Mouse (Mus musculus) right cerebral cortex, postnatal 14 days (tissue): ENCODE results near the gene Exoc6b.

Experiments
- DNase-seq: peaks from one replicate; pipeline ENCODE4 v3.0.0; 2022

Gene Exoc6b

DNA sequence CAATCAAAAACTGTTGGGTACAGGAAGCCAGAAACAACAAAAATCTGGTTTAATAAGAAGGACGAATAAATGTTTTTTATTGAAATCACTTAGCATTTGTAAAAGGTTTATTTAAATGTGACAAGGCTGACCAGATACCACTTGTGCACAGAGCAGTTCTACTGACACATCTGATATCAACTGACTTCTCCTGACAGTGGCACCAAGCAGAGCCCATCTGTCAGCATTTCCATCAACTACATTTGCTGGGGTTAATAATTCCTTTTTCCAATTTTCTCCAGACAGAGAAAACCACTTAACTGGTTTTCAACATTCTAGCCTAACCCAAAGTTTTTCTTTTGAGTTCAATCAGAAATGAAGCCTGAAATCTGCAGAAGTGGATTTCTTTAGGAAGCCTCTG, 100.8 kb downstream of the Exoc6b start:
- DNase-seq = no peak

DNA sequence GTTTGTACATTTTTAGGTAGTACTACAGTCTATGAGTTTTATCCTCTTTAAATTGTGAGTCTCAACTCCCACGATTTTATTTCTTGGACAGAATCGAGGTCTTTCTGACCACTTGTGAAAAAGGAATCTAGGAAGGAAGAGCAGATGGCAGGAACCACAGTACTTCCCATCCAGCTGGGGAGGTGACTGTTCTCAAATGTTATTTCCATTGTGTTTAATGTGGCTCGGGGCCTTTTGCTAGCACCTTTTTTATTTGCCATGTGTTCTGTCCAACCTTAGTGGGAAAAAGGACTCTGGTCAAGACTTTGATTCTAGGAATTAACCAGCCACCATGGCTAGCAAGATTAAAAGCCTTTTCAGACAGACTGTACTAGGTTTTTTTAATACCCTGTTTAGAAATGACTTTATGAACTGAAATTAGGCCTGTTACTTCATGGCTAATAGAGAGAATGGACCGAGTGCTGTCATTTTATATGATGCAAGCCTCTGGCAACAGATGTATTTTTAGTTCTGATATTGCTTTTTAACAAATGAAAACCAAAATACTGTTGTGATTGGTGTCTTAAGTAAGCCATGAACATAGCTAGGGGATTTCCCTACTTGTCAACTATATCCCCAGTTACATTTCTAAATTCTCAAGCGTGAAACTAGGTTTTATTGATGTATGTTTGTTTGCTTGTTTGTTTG, 104.4 kb downstream of the Exoc6b start:
- no peak for DNase-seq

DNA sequence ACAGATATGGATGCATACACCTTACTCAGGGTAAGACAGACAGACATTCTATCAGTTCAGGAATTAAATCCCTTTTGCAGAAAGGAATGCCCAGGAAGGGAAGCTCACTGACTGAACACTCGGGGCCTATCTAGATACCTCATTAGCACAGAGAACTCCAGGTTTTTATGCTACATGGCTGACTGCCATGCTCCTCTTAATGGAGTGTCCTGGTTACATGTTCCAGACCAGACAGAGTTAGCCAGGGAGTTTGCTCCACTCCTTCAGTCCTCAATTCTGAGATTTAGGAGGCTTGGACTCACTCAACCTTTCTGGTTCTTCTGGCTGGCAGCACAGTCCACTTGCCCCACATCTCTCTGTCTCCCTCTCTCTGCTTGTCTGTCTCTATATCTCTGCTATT, 106.3 kb downstream of the Exoc6b start:
- no peak for DNase-seq

DNA sequence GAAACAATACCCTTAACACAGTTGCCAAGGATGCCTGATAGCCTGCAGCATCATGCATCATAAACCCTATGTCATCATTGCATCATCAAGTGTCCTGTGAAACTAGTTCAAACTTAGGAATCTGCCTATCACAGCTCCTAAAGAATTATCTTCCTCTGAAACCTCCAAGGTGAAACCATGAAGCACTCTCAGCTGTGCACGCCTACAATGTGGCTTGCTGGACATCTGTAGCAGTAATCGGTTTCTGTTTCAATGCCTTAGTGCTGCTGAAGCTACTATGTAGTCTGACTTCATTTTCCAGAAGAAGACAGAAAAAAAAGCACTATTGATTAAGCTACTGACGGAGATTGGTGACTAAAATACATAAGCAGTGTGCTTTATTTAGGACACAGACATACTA, 107.5 kb downstream of the Exoc6b start:
- no peak for DNase-seq

DNA sequence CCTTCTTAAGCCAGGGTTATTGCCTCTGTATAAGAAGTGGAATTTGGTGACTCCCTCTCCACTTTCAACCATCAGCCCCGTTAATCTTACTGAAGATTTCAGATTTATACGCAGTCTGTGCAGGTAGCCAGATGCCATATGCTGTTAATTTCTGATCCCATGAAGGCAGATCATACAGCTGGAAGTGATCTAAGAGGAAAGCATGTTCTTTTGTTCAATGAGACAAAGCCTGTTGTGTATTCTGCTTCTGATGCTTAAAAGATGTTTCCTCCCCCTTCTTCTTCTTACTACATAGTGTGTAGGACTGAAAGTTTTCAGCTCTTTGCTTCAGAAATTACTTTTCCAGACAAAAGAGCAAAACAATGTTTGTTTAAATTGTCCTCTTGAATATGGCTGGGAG, 109.8 kb downstream of the Exoc6b start:
- no peak for DNase-seq

DNA sequence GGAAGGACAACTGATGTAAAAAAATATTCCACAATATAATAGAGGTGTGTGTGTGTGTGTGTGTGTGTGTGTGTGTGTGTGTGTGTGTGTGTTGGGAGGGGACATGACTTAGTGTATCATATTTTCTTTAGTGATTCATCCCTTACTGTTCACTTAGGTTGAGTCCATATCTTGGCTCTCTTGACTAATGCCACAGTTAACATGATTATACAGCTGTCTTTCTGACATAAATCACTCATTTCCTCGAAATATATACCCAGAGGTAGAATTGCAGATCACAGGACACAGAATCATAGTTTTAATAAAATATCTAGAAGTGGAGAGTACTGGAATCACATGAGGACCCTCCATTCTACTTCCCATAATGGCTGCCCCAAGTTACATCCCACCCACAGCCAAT, 117.7 kb downstream of the Exoc6b start:
- DNase-seq = no peak

DNA sequence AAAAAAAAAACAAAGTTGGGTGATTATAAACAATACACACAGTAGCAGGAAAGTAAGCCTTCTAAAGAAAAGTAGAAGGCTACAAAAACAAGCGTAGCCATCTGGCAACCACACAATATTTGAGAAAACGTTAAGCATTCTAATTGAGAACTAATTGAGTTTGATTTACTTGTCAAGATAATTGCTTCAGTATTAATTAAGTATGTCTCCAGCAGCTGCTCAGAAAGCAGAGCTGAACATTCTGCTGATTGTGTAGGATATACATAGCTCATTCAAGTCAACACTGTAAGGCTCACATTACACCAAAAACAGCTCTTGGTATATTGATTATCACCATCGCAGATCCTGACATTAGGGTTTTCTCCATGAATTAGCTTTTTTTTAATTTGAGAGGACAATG, 122.7 kb downstream of the Exoc6b start:
- no peak for DNase-seq

DNA sequence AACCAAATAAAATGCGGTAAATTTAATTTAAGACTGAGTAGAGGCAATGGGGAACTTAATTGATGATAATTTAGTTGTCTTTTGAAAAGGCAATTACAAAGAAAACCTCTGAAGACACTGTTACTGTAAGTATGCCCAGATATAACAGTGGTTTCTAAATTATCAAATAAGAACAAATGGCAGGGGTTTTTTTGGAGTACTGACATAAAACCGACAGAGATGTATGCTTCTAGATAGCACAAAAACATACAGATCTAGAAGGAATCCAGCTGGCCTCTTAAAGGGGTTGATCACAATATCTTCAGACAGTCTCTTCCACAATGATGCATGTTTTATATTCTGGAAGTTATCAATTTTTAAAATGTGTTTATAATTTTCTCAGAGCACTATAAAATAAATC, 123.2 kb downstream of the Exoc6b start:
- DNase-seq = no peak

DNA sequence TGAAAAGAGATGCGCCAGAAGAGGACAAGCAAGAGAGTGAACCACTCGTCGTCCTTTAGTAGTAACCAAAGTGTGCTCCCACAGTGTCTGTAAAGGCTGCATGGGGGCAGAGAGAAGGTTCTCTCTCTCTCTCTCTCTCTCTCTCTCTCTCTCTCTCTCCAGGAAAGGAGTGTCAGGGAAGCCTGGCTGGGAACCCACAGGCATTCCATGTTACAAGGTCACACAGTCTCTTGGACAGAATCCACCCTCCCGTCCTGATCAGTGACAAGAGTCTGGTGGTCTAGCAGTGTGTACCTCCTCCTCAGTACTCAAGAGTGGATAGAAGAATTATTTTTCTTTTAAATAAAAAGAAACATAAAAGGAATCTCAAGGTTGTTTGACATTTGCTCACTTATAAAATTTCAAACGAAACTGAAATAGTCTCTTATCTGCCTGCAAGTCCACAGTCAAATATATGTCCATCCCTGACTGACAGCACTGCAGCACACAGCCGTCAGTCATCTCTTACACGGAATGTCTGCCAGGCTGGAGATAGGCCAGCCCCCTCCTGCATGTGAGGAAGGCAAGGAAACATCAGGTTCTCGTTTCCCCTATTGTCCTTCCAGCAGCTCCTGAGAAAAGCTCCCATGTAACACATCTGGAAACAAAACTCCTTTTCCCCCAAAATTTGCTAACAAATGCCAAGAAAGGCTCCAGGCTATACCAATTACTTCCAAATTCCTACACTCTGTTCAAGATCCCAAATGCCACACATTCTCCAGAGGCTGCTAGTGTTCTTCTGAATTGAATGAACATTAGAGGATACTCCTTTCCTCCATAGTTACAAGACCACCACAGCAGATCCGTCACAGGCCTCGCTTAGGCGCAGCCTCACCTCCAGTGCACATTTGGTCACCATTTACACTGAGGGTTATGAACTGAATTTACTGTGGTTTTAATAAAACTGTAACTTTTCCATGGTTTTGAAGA, 136.1 kb downstream of the Exoc6b start:
- DNase-seq = no peak

DNA sequence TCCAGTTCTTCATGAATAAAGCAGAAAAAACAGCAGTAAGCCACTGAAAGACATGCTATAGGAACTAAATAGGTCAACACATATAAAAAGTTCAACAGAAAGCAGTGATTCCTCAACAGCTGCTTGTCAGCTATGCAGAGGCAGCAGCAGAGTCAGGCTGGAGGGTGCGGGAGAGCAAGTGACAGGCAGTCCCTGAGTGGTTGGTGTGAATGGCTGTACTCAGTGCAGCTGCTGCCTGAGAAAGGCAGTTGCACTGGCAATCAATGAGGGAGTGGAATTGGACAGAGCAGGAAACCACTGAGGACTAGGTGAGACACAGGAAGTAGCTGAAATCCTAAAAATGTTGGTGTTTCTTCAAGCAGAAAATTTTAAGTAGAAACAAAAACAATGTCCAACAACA, 138.3 kb downstream of the Exoc6b start:
- DNase-seq = no peak

DNA sequence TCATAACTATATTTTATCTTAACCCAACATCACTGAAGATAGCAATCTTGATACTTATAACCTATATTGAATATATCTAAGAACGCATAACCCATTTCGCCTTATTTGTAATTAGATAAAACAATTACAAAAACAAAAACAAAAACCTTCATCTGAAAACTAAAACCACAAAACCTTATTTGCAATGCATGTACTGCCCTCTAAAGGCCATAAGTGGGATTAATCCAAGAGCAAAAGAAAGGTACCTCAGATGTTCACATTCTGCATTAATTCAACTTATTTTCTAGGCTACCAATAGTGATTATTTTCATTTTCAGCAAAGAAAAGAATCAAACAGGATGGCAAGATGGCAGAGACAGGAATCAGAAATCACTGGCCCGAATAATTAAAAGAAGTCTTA, 143.2 kb downstream of the Exoc6b start:
- no peak for DNase-seq

DNA sequence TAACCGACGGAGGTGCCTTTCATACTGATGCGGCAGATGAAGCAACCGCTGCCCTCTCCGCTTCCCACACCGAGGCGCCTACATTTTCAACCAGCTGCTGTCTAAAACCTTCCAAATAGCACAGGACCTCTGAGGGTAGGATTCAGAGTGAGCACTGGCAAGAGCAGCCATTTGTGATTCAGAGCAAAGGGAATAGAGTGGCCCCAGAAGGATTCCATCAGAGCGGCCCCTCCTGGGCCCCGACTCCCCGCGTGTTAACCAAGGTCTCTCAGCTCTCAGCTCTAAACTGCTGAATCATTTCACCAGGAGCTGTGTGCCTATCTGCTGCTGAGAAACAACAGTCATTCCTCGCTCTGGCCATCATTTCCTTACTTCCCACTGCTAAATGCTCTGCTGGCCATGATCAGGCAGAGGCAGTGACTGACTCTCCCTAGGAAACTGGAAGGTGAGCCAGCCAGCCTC, 145.5 kb downstream of the Exoc6b start:
- no peak for DNase-seq

DNA sequence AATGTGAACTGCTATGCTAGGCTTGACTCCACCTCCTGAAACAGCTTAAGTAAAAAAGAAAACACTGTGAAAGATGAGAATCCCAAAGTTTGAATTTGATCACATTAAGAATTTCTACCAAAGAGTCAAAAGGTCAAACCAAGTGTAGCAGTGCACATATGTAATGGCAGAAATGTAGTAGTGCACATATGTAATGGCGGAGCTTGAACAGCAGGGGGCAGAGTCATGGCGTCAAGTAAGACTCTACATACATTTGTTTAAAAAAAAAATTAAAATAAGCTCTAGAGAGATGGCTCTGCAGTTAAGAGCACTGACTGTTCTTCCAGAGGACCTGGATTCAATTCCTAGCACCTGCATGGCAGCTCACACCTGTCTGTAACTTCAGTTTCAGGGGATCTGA, 153.0 kb downstream of the Exoc6b start:
- peak; percentile 13 for DNase-seq

DNA sequence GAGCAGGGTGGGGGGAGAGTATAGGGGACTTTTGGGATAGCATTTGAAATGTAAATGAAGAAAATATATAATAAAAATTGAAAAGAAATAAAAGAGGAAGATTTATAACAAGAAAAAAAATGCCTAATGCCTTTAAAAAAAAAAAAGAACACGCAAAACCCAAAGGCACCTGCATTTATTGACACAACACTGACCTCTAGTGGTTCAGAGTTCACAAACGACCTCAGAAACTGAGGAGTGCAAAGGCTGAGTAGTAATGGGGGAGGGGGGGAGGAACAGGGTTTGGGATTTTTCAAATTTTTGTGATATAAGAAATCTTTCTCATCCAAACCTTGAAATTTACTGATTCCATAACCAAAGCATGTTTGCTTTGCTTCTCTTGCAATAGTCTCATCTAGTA, 156.9 kb downstream of the Exoc6b start:
- DNase-seq = no peak

DNA sequence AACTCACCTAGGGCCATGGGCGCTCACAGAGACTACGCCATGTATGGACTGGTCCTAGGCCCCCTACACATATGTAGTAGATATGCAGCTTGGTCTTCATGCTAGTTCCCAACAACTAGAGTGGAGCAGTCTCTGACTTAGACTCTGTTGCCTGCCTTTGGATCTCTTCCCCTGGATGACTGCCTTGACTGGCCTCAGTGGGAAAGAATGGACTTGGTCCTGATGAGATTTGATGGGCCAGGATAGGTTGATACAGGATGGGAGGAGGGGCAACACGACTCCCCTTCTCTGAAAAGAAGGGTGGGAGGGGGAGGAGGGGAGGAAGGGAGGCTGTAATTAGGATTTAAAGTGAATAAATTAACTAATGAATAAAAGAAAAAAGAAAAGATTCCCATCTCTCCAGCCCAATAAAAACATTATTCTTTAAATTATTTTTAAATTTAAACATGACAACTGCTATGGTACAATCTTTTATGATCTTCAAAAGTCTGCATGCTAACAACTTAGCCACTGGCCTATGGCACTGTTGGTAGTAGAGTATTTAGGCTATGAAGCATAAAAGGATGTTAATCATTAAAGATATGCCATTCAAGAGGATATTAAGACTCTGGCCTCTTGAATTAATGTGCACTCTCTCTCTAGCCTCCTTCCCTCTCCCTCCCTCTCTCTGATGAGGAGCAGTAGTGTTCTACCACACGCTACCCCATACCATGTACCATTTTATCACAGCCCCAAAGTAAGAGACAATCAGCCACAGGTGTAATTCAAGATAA, 170.1 kb downstream of the Exoc6b start:
- no peak for DNase-seq

DNA sequence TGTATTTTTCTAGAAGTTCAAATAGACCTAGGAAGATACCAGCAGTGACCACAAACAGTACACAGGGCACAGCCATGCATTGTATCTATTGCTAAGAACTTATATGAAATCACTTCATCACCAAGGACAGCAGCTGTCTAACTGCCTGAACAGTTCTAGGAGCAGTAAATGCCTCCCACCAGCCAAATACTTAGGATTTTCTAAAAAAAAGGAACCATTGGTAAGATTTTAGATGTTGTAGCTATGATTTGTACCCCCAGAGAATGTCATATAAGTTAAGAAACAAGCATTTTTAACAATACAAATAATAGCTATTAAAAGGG, 175.6 kb downstream of the Exoc6b start:
- DNase-seq = no peak

DNA sequence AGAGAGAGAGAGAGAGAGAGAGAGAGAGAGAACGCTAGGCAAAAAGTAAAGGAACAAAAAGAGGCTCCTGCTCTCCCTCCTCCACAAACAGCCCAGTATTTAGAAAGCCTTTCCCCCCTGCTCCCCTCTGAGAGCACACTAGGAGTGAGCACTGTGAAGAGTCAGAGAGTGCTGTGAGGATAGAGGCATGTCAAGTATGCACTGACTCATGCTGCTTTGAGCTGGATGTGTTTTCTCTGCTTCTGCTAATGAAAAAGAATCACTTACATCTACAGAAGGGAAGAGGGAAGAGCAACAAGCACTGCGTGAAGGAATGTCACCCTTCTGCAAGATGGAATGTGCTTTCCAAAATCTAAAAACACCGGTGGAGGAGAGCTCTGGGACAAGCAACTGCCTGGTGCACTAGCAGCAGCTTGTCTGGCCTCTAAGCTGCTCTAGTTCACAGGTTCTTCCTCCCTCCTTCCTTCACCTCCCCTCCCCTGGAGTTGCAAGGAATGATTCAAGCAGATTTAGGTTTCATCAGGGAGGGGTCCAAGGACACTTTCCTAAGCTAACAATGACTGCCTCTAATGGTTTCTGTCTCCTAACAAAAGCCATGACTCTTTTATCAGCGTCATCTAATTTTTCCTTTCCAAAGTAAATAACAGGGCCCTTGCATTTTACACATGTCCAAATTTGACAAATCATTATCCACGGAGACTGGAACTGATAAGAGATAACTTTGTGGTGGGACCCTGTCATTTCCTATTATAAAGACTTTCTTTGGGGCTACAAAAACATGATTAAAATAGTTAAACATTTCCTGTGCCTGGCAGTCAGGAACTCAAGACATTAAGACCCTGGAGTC, 176.2 kb downstream of the Exoc6b start:
- no peak for DNase-seq

DNA sequence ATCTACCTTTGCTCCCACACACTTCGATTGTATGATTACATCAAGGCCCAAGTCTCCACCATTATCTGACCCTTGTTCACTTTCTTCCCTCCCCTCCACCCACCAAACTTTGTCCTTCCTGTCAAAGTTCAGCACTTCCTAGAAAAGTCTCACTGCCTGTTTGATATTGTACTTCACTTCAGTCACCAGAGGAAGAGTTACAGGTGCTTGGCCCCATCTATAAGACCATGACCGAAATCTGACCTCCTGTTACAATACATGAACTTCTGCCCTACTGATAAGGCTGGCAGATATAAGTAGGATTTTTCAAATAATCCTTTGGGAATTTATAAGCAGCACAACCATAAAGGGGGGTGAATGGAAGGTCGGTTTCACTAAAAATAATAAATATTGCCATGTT, 182.8 kb downstream of the Exoc6b start:
- no peak for DNase-seq

DNA sequence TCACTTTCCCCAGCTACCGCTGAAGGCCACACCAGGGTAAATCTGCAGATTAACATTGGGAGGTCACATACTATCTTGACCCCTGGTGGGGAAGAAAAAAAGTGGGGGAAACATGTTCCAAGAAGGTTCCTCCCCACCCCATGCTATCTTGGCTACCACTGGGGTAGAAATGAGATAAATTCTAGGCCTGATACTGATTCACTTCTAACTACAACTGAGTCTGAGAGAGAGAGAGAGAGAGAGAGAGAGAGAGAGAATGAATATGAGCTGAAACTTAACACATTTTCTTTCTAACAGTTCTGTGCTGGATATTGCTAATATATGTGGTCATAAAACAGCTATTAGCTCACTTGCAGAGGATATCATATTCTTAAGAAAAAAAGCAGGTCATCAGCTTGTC, 184.2 kb downstream of the Exoc6b start:
- no peak for DNase-seq

DNA sequence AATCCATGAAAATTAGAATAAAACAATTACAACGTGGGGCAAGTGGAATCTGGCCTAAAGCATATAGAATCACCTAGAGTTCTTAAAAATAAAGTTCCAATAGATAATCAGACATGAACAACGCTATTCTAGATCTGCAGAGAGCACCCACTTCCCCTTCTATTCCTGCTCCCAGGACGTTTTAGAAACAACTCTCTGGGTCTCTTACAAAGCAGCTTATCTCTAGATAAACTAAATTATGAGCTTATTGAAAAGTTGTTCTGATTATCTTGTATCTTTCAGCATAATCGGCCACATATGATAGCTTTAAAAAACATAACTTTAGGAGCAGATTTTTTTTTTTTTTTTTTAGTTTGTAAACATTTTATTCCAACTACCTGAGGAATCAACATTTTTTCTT, 185.6 kb downstream of the Exoc6b start:
- DNase-seq = no peak

DNA sequence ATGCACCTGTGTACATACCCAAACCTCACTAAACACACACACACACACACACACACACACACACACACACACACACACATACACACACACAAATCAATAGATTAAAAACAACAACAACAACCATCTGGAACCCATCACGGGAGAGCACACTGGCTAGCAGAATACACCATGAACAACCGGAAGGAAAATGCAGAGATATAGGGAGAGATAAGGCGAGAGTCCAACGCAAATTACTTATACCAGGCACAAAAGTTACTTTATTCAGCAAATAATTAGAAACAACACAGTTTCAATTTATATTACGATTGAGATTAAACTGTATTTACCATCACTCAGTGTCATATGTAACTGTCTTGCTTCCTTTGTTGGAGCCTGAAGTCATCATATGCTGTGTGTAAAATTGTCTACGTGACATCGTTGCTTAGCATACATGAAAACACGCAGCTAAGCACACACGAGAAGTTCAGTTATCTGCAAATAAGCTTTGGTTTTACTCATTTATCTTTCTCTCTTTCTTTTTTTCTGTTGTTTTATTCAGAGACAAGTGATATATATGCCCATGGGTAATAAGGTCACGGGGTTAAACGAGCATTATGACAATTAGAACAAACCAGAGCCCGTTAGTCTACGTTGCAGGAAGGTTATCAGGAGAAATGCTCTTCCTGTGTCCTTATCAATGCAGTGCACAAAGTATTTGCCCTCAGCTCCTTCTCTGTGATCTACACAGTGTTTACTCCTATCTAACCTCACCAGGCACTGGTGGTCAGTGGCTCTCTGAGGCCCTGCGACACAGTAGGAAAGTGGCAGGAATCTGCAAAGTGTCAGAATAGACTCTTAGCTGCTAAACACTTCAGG, 186.4 kb downstream of the Exoc6b start:
- DNase-seq = no peak

DNA sequence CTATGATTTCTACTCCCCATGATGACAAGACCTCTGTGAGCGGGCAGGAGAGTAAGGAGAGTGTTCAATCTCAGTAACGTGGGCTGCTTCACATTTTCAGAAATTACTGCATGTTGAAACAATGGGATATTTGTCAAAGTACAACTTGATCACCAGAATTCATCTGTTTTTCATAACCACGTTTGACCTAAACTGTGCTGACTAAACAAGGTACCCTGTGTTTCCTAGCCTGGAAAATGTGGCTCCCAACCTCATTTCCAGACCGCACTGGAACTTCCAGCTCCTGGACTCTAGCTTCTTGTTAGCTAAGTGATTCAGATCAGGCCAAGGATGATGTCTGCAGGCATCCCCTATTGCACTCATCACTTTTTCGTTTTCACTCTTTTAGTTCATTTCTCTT, 193.4 kb downstream of the Exoc6b start:
- DNase-seq = no peak
